Mouse (Mus musculus) layer of hippocampus, postnatal 10 days (tissue): ENCODE results near the gene Cd46. TPM values are rescaled to one million over a fixed set of nuclear protein-coding genes. Genes with fewer than 3 reads are reported as not detected.

Source experiments
- DNase-seq, 2 experiments: peaks; one replicate each; pipeline ENCODE4 v3.0.0; 2021; ENCODE audit warnings: low spot score in 2 of 2
- total RNA-seq, 2 experiments: library from RNA; stranded (reverse); gene quantifications; 2 replicates each; pipeline ENCODE4 v1.2.3; 2021

The Cd46 gene
- total RNA-seq, 2 experiments from 2014 or later, result 4.2 to 5.7 TPM

GRCm38 (mm10) chr1:195018089-195018999 lies 73.7 kb downstream of the Cd46 start:
- DNase-seq, result peak; percentile 80

- DNase-seq, result no peak
Measured at GRCm38 (mm10) chr1:195017626-195018025, 74.4 kb downstream of the Cd46 start.

GRCm38 (mm10) chr1:195016811-195017501 lies 75.1 kb downstream of the Cd46 start:
- peak; percentile 63 to 74 for DNase-seq

GRCm38 (mm10) chr1:195015281-195015680 lies 76.8 kb downstream of the Cd46 start:
- no peak for DNase-seq

GRCm38 (mm10) chr1:195014201-195014885 lies 77.7 kb downstream of the Cd46 start:
- no peak for DNase-seq

- DNase-seq, result no peak
Measured at GRCm38 (mm10) chr1:195012531-195012930, 79.5 kb downstream of the Cd46 start.

GRCm38 (mm10) chr1:195006267-195006666 lies 85.8 kb downstream of the Cd46 start:
- no peak for DNase-seq

- DNase-seq, result no peak
Measured at GRCm38 (mm10) chr1:195004194-195004593, 87.9 kb downstream of the Cd46 start.

- DNase-seq, result no peak
Measured at GRCm38 (mm10) chr1:195003328-195003727, 88.7 kb downstream of the Cd46 start.

- no peak for DNase-seq
Measured at GRCm38 (mm10) chr1:194998396-194998795, 93.7 kb downstream of the Cd46 start.

GRCm38 (mm10) chr1:194995196-194995595 lies 96.9 kb downstream of the Cd46 start:
- no peak for DNase-seq

GRCm38 (mm10) chr1:194994262-194994661 lies 97.8 kb downstream of the Cd46 start:
- DNase-seq, result no peak

GRCm38 (mm10) chr1:194993409-194993988 lies 98.5 kb downstream of the Cd46 start:
- no peak for DNase-seq

- DNase-seq, result no peak
Measured at GRCm38 (mm10) chr1:194992589-194993317, 99.3 kb downstream of the Cd46 start.

- no peak for DNase-seq
Measured at GRCm38 (mm10) chr1:194991654-194992053, 100.4 kb downstream of the Cd46 start.

GRCm38 (mm10) chr1:194990976-194991375 lies 101.1 kb downstream of the Cd46 start:
- no peak for DNase-seq

- DNase-seq, result no peak
Measured at GRCm38 (mm10) chr1:194989024-194989423, 103.0 kb downstream of the Cd46 start.
